Mouse (Mus musculus): ENCODE results near the gene Agk. TPM values are rescaled to one million over a fixed set of nuclear protein-coding genes. Genes with fewer than 3 reads are reported as not detected.

Gene Agk
- polyA plus RNA-seq, 1 experiment: 10.0 TPM

DNA sequence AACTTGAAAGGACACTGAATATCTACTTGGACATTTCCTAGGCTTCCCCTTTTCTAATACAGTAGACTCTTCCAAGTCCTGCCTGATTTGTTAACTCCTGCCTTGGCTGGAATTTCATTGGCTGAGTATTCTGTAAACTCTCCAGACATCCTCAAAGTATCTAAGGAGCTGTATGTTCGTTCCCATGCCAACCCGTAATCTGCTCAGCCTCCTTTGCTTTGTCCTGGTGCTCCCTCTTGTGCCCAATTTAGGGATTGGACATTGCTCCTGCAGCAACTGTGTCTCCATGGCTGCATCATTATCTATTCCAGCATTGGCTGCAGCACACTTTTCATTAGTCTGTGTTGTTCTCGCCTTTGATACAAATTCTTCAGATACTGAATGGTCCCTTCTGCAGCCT is 68.2 kb downstream of the Agk start:
- TF ChIP-seq MAX (IDR thresholded peaks at IDR 0.05; ENCODE audit: low read depth) (no peak), MYOG (IDR thresholded peaks at IDR 0.05; ENCODE audit: control insufficient read depth in 1 of 3, insufficient read depth in 1 of 3, insufficient read length in 2 of 3, low read depth in 2 of 3) (no peak), TCF3 (IDR thresholded peaks at IDR 0.05; ENCODE audit: insufficient read length, low read depth) (no peak)
- Histone ChIP-seq H3K4me3 (no peak overlapping the region), H3K36me3 (ENCODE audit: control insufficient read depth, insufficient read depth) (peaks cover 4% of the 10 kb centered on the region), H3K4me2 (ENCODE audit: low read depth) (no peak overlapping the region), H3K27me3 (ENCODE audit: control insufficient read depth, insufficient read depth, insufficient read length) (no peaks in the 10 kb centered on the region), H3K79me2 (ENCODE audit: control insufficient read depth, insufficient read depth) (no peaks in the 10 kb centered on the region), H3ac (ENCODE audit: control insufficient read depth, insufficient read length) (no peak overlapping the region)

- H3K4me3 ChIP-seq: no peak overlapping the region
- no peak overlapping the region for H3K4me2 ChIP-seq (ENCODE audit: low read depth)
- no peak overlapping the region for H3ac ChIP-seq (ENCODE audit: control insufficient read depth, insufficient read length)
- TF ChIP-seq USF1 (IDR thresholded peaks at IDR 0.05; ENCODE audit: low read depth) (no peak), POLR2AphosphoS2 (IDR thresholded peaks at IDR 0.05; ENCODE audit: insufficient read length, low read depth) (no peak), CEBPB (IDR thresholded peaks at IDR 0.05; ENCODE audit: insufficient read depth, poor library complexity, severe bottlenecking) (no peak), MYOD1 (IDR thresholded peaks at IDR 0.05; ENCODE audit: control insufficient read depth in 1 of 3, insufficient read length in 2 of 3, low read depth in 2 of 3) (no peak), POLR2A (IDR thresholded peaks at IDR 0.05; ENCODE audit: insufficient read length, low read depth) (no peak), E2F4 (IDR thresholded peaks at IDR 0.05; ENCODE audit: insufficient read depth) (no peak), TCF3 (IDR thresholded peaks at IDR 0.05; ENCODE audit: insufficient read length, low read depth) (no peak), TCF12 (IDR thresholded peaks at IDR 0.05; ENCODE audit: insufficient read depth, poor library complexity, severe bottlenecking) (no peak), REST (IDR thresholded peaks at IDR 0.05; ENCODE audit: insufficient read depth, insufficient read length) (no peak), MYOG (IDR thresholded peaks at IDR 0.05; ENCODE audit: control insufficient read depth in 1 of 3, insufficient read depth in 1 of 3, insufficient read length in 2 of 3, low read depth in 2 of 3) (no peak), MAX (IDR thresholded peaks at IDR 0.05; ENCODE audit: low read depth) (no peak), SRF (IDR thresholded peaks at IDR 0.05; ENCODE audit: control insufficient read depth, insufficient read length, low read depth) (no peak)
- H3K36me3 ChIP-seq (ENCODE audit: control insufficient read depth, insufficient read depth): peaks cover 14% of the 10 kb centered on the region
- H3K27me3 ChIP-seq (ENCODE audit: control insufficient read depth, insufficient read depth, insufficient read length): no peaks in the 10 kb centered on the region
- no peaks in the 10 kb centered on the region for H3K79me2 ChIP-seq (ENCODE audit: control insufficient read depth, insufficient read depth)
These were observed 77.1 kb downstream of the Agk start for GRCm38 (mm10) chr6:40402031-40402430.

DNA sequence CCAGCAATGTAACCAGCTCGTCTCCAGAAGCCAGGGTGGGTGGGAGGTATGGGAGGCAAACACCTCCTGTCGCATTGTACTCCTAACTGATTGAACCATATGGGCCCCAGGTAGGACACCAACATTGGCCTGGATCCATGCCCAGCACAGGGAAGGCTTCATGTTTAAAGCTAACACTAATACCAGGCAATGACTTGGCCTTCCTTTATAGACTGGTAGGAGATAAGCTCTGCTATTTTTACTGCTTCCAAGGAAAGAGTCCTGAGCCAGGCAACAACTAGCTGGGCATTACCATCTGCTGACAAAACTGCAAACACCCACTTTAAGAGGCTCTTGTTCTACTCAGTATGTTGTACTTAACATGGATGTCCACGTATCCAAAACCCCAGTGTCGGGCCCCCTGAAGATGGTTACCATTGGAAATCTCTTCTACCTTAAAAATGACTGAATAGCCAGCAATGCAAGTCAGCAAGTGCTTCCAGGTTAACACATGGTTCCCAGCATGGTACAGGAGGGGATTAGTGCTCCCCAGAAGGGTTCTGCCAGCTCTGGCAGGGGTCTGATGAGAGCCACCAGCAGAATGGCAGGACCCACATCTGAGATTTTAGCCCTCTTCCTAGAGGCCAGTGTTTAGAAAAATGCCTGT is 78.8 kb downstream of the Agk start:
- H3K36me3 ChIP-seq (ENCODE audit: control insufficient read depth, insufficient read depth): peaks cover 13% of the 10 kb centered on the region
- H3K27me3 ChIP-seq (ENCODE audit: control insufficient read depth, insufficient read depth, insufficient read length): no peaks in the 10 kb centered on the region
- no peak overlapping the region for H3K4me3 ChIP-seq
- H3K4me2 ChIP-seq (ENCODE audit: low read depth): no peak overlapping the region
- no peaks in the 10 kb centered on the region for H3K79me2 ChIP-seq (ENCODE audit: control insufficient read depth, insufficient read depth)
- no peak for TF ChIP-seq USF1 (IDR thresholded peaks at IDR 0.05; ENCODE audit: low read depth)
- no peak for TF ChIP-seq SRF (IDR thresholded peaks at IDR 0.05; ENCODE audit: control insufficient read depth, insufficient read length, low read depth)
- TF ChIP-seq TCF12 (IDR thresholded peaks at IDR 0.05; ENCODE audit: insufficient read depth, poor library complexity, severe bottlenecking): no peak
- TF ChIP-seq MYOD1 (IDR thresholded peaks at IDR 0.05; ENCODE audit: control insufficient read depth in 1 of 3, insufficient read length in 2 of 3, low read depth in 2 of 3): no peak
- no peak for TF ChIP-seq POLR2A (IDR thresholded peaks at IDR 0.05; ENCODE audit: insufficient read length, low read depth)
- TF ChIP-seq POLR2AphosphoS2 (IDR thresholded peaks at IDR 0.05; ENCODE audit: insufficient read length, low read depth): no peak
- TF ChIP-seq MYOG (IDR thresholded peaks at IDR 0.05; ENCODE audit: control insufficient read depth in 1 of 3, insufficient read depth in 1 of 3, insufficient read length in 2 of 3, low read depth in 2 of 3): no peak
- no peak for TF ChIP-seq MAX (IDR thresholded peaks at IDR 0.05; ENCODE audit: low read depth)
- TF ChIP-seq TCF3 (IDR thresholded peaks at IDR 0.05; ENCODE audit: insufficient read length, low read depth): no peak
- no peak for TF ChIP-seq CEBPB (IDR thresholded peaks at IDR 0.05; ENCODE audit: insufficient read depth, poor library complexity, severe bottlenecking)
- H3ac ChIP-seq (ENCODE audit: control insufficient read depth, insufficient read length): no peak overlapping the region

DNA sequence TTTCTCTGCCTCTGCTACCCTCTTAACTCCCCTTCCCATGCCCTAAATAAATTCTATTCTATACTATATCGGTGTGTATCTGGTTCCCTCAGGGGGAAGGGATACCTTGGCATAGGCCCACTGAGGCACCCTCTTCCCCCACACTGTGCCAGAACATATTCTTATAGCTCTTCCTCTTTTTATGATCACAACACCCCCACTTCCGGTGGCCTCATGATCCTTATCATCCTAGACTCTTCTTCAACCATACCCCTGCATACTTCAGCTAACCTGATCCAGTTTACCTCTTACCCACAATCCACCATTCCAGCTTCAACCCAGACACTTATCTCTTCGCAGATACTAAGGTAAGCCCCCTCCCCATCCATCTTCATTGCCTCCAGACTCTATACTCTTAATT is 86.1 kb downstream of the Agk start:
- H3K27me3 ChIP-seq (ENCODE audit: control insufficient read depth, insufficient read depth, insufficient read length): no peaks in the 10 kb centered on the region
- H3K79me2 ChIP-seq (ENCODE audit: control insufficient read depth, insufficient read depth): no peaks in the 10 kb centered on the region
- no peak overlapping the region for H3K4me3 ChIP-seq
- H3ac ChIP-seq (ENCODE audit: control insufficient read depth, insufficient read length): no peak overlapping the region
- no peak overlapping the region for H3K4me2 ChIP-seq (ENCODE audit: low read depth)
- H3K36me3 ChIP-seq (ENCODE audit: control insufficient read depth, insufficient read depth): no peaks in the 10 kb centered on the region
- TF ChIP-seq TCF3 (IDR thresholded peaks at IDR 0.05; ENCODE audit: insufficient read length, low read depth): no peak
- TF ChIP-seq E2F4 (IDR thresholded peaks at IDR 0.05; ENCODE audit: insufficient read depth): no peak
- no peak for TF ChIP-seq MAX (IDR thresholded peaks at IDR 0.05; ENCODE audit: low read depth)
- no peak for TF ChIP-seq SRF (IDR thresholded peaks at IDR 0.05; ENCODE audit: control insufficient read depth, insufficient read length, low read depth)
- no peak for TF ChIP-seq MYOD1 (IDR thresholded peaks at IDR 0.05; ENCODE audit: control insufficient read depth in 1 of 3, insufficient read length in 2 of 3, low read depth in 2 of 3)
- TF ChIP-seq CEBPB (IDR thresholded peaks at IDR 0.05; ENCODE audit: insufficient read depth, poor library complexity, severe bottlenecking): no peak
- TF ChIP-seq REST (IDR thresholded peaks at IDR 0.05; ENCODE audit: insufficient read depth, insufficient read length): no peak
- TF ChIP-seq USF1 (IDR thresholded peaks at IDR 0.05; ENCODE audit: low read depth): no peak
- no peak for TF ChIP-seq POLR2A (IDR thresholded peaks at IDR 0.05; ENCODE audit: insufficient read length, low read depth)
- no peak for TF ChIP-seq MYOG (IDR thresholded peaks at IDR 0.05; ENCODE audit: control insufficient read depth in 1 of 3, insufficient read depth in 1 of 3, insufficient read length in 2 of 3, low read depth in 2 of 3)
- no peak for TF ChIP-seq POLR2AphosphoS2 (IDR thresholded peaks at IDR 0.05; ENCODE audit: insufficient read length, low read depth)
- TF ChIP-seq TCF12 (IDR thresholded peaks at IDR 0.05; ENCODE audit: insufficient read depth, poor library complexity, severe bottlenecking): no peak

DNA sequence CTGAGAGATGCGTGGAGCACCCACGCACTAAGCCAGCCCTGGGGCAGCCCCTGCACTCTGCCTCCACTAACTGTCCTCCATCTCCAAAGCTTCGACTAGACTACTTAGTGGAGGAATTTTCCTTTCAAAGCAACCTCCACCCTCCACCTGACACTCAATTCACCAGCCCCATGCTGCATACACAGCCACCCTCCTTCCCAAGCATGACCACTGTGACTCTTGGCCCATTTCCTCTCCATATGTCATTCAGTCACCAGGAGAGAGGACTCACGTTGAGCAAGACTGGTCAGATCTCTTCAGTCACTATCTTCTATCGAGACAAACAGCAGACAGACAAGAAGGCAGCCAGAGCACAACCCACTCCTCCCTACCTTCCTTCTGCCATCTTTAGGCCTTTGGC is 88.1 kb downstream of the Agk start:
- Histone ChIP-seq H3K4me3 (no peak overlapping the region), H3ac (ENCODE audit: control insufficient read depth, insufficient read length) (no peak overlapping the region), H3K79me2 (ENCODE audit: control insufficient read depth, insufficient read depth) (no peaks in the 10 kb centered on the region), H3K36me3 (ENCODE audit: control insufficient read depth, insufficient read depth) (no peaks in the 10 kb centered on the region), H3K4me2 (ENCODE audit: low read depth) (no peak overlapping the region), H3K27me3 (ENCODE audit: control insufficient read depth, insufficient read depth, insufficient read length) (no peaks in the 10 kb centered on the region)
- TF ChIP-seq TCF12 (IDR thresholded peaks at IDR 0.05; ENCODE audit: insufficient read depth, poor library complexity, severe bottlenecking): no peak
- no peak for TF ChIP-seq E2F4 (IDR thresholded peaks at IDR 0.05; ENCODE audit: insufficient read depth)
- TF ChIP-seq MYOD1 (IDR thresholded peaks at IDR 0.05; ENCODE audit: control insufficient read depth in 1 of 3, insufficient read length in 2 of 3, low read depth in 2 of 3): no peak
- no peak for TF ChIP-seq TCF3 (IDR thresholded peaks at IDR 0.05; ENCODE audit: insufficient read length, low read depth)
- no peak for TF ChIP-seq REST (IDR thresholded peaks at IDR 0.05; ENCODE audit: insufficient read depth, insufficient read length)
- TF ChIP-seq POLR2A (IDR thresholded peaks at IDR 0.05; ENCODE audit: insufficient read length, low read depth): no peak
- no peak for TF ChIP-seq SRF (IDR thresholded peaks at IDR 0.05; ENCODE audit: control insufficient read depth, insufficient read length, low read depth)
- TF ChIP-seq POLR2AphosphoS2 (IDR thresholded peaks at IDR 0.05; ENCODE audit: insufficient read length, low read depth): no peak
- no peak for TF ChIP-seq MAX (IDR thresholded peaks at IDR 0.05; ENCODE audit: low read depth)
- no peak for TF ChIP-seq MYOG (IDR thresholded peaks at IDR 0.05; ENCODE audit: control insufficient read depth in 1 of 3, insufficient read depth in 1 of 3, insufficient read length in 2 of 3, low read depth in 2 of 3)
- TF ChIP-seq USF1 (IDR thresholded peaks at IDR 0.05; ENCODE audit: low read depth): no peak
- TF ChIP-seq CEBPB (IDR thresholded peaks at IDR 0.05; ENCODE audit: insufficient read depth, poor library complexity, severe bottlenecking): no peak
